Mouse (Mus musculus) heart, embryonic 14.5 days (tissue): Measurements from ENCODE around the gene Aurkaip1. TPM values are rescaled to one million over a fixed set of nuclear protein-coding genes. Genes with fewer than 3 reads are reported as not detected.

Experiments
- ATAC-seq: fragments of 200-750 bp; cut with Nextera tagmentation; 2 replicates; pipeline ENCODE4 v1.8.0; 2017; ENCODE audit warnings: low read depth, moderate TSS enrichment; ENCODE audit not compliant: insufficient number of reproducible peaks, insufficient read depth, low FRiP score
- H3K27ac ChIP-seq, 2 experiments: fragments of 200-500 bp in 1 of 2; fragments of 300-500 bp in 1 of 2; sonication (generic) in 1 of 2; replicated peaks in 1 of 2; 2 replicates each; pipeline ENCODE4 v1.5.1; 2012 to 2014; ENCODE audit warnings: low read depth in 2 of 2, low read length in 2 of 2, control low read depth in 1 of 2, mild to moderate bottlenecking in 1 of 2, mixed read lengths in 1 of 2; ENCODE audit not compliant: control insufficient read depth in 1 of 2, insufficient read depth in 1 of 2
- H3K27me3 ChIP-seq: fragments of 300-500 bp; sonication (generic); 2 replicates; pipeline ENCODE4 v1.6.1; 2014; ENCODE audit warnings: mild to moderate bottlenecking, low read length, control low read depth; ENCODE audit not compliant: control insufficient read depth, insufficient read depth
- H3K36me3 ChIP-seq: fragments of 300-500 bp; sonication (generic); 2 replicates; pipeline ENCODE4 v1.6.1; 2014; ENCODE audit warnings: mild to moderate bottlenecking, control low read depth, low read length, mixed read lengths; ENCODE audit not compliant: control insufficient read depth, insufficient read depth
- H3K4me1 ChIP-seq, 2 experiments: fragments of 200-500 bp in 1 of 2; fragments of 300-500 bp in 1 of 2; sonication (generic) in 1 of 2; 2 replicates each; pipeline ENCODE4 v1.6.1; 2012 to 2014; ENCODE audit warnings: low read length in 2 of 2, control low read depth in 1 of 2, mixed read lengths in 1 of 2; ENCODE audit not compliant: control insufficient read depth in 2 of 2, insufficient read depth in 2 of 2
- H3K4me2 ChIP-seq: fragments of 300-500 bp; sonication (generic); 2 replicates; pipeline ENCODE4 v1.6.1; 2014; ENCODE audit warnings: mild to moderate bottlenecking, low read length
- H3K4me3 ChIP-seq, 2 experiments: fragments of 200-500 bp in 1 of 2; fragments of 300-500 bp in 1 of 2; sonication (generic) in 1 of 2; 2 replicates each; pipeline ENCODE4 v1.5.1; 2012 to 2014; ENCODE audit warnings: low read length in 2 of 2, mild to moderate bottlenecking in 2 of 2, control low read depth in 1 of 2, low read depth in 1 of 2, moderate library complexity in 1 of 2; ENCODE audit not compliant: control insufficient read depth in 1 of 2, insufficient read depth in 1 of 2
- H3K9ac ChIP-seq: fragments of 300-500 bp; sonication (generic); 2 replicates; pipeline ENCODE4 v1.6.1; 2014; ENCODE audit warnings: mild to moderate bottlenecking, low read length
- H3K9me3 ChIP-seq: fragments of 300-500 bp; sonication (generic); 2 replicates; pipeline ENCODE4 v1.6.1; 2016; ENCODE audit warnings: low read length, control low read depth; ENCODE audit not compliant: control insufficient read depth
- WGBS: fragments of 180-500 bp; shearing (Covaris S2); extraction: QIAGEN DNeasy Blood & Tissue Kit; methylation state at CpG from one replicate; pipeline ENCODE4 v1.1.7; 2014; 5-methylcytosine and 5-hydroxymethylcytosine counted together
- polyA plus RNA-seq: library from polyadenylated mRNA; unstranded; fragments of >200 nt; fragmentation: Nextera tagmentation; extraction: Ambion mirVana; gene quantifications from 2 replicates; pipeline ENCODE4 v1.2.1, GENCODE M21; 2014

Aurkaip1 gene
- polyA plus RNA-seq, 1 experiment from 2014 or later = 118 TPM

GRCm38 (mm10) chr4:155854991-155855390, 23.9 kb downstream of the Aurkaip1 start:
- no peak overlapping the region for H3K4me3 ChIP-seq
- no peaks in the 10 kb centered on the region for H3K9me3 ChIP-seq
- no peak overlapping the region for H3K9ac ChIP-seq
- no peak overlapping the region for H3K27ac ChIP-seq
- H3K4me2 ChIP-seq = no peak overlapping the region
- ATAC-seq = no peak
- H3K36me3 ChIP-seq = peaks cover 54% of the 10 kb centered on the region
- no peaks in the 10 kb centered on the region for H3K4me1 ChIP-seq
- WGBS = 92% methylated on average over 12 of the region's 12 CpGs
- no peaks in the 10 kb centered on the region for H3K27me3 ChIP-seq

GRCm38 (mm10) chr4:155856071-155856470, 25.0 kb downstream of the Aurkaip1 start:
- H3K4me2 ChIP-seq = no peak overlapping the region
- H3K27me3 ChIP-seq = no peaks in the 10 kb centered on the region
- WGBS = 89% methylated on average over 12 of the region's 12 CpGs
- H3K36me3 ChIP-seq = peaks cover 63% of the 10 kb centered on the region
- H3K4me1 ChIP-seq = no peaks in the 10 kb centered on the region
- no peak for ATAC-seq
- no peak overlapping the region for H3K4me3 ChIP-seq
- H3K9me3 ChIP-seq = no peaks in the 10 kb centered on the region
- no peak overlapping the region for H3K27ac ChIP-seq
- no peak overlapping the region for H3K9ac ChIP-seq

GRCm38 (mm10) chr4:155856881-155857280, 25.8 kb downstream of the Aurkaip1 start:
- Histone ChIP-seq H3K27me3 (no peaks in the 10 kb centered on the region), H3K9me3 (no peaks in the 10 kb centered on the region), H3K4me2 (no peak overlapping the region), H3K9ac (no peak overlapping the region), H3K36me3 (peaks cover 66% of the 10 kb centered on the region), H3K4me3 (no peak overlapping the region), H3K27ac (no peak overlapping the region), H3K4me1 (no peaks in the 10 kb centered on the region)
- no peak for ATAC-seq
- WGBS = 69% methylated on average over 3 of the region's 3 CpGs

GRCm38 (mm10) chr4:155859318-155859717, 28.2 kb downstream of the Aurkaip1 start:
- no peaks in the 10 kb centered on the region for H3K9me3 ChIP-seq
- ATAC-seq = peak; percentile 24; the same call in 1 of the 2 replicates
- no peak overlapping the region for H3K4me3 ChIP-seq
- no peaks in the 10 kb centered on the region for H3K27me3 ChIP-seq
- no peak overlapping the region for H3K9ac ChIP-seq
- no peaks in the 10 kb centered on the region for H3K4me1 ChIP-seq
- peaks cover 53% of the 10 kb centered on the region for H3K36me3 ChIP-seq
- 17% methylated on average over 13 of the region's 13 CpGs for WGBS
- no peak overlapping the region for H3K27ac ChIP-seq
- no peak overlapping the region for H3K4me2 ChIP-seq

GRCm38 (mm10) chr4:155861787-155862186, 30.7 kb downstream of the Aurkaip1 start:
- H3K27me3 ChIP-seq = no peaks in the 10 kb centered on the region
- ATAC-seq = no peak
- 92% methylated on average over 7 of the region's 7 CpGs for WGBS
- peaks cover 51% of the 10 kb centered on the region for H3K36me3 ChIP-seq
- H3K4me1 ChIP-seq = no peaks in the 10 kb centered on the region
- no peaks in the 10 kb centered on the region for H3K9me3 ChIP-seq
- H3K4me3 ChIP-seq = no peak overlapping the region
- no peak overlapping the region for H3K27ac ChIP-seq
- no peak overlapping the region for H3K4me2 ChIP-seq
- H3K9ac ChIP-seq = no peak overlapping the region

- H3K4me3 ChIP-seq = no peak within 1 kb of the TSS
- no peak within 1 kb of the TSS for H3K27ac ChIP-seq
- no peak for ATAC-seq
- no peak within 1 kb of the TSS for H3K4me2 ChIP-seq
- H3K4me1 ChIP-seq = no peaks in the 10 kb centered on the region
- no peaks in the 10 kb centered on the region for H3K9me3 ChIP-seq
- WGBS = 78% methylated on average over 5 of the region's 5 CpGs
- no peak within 1 kb of the TSS for H3K9ac ChIP-seq
- H3K27me3 ChIP-seq = no peaks in the 10 kb centered on the region
- H3K36me3 ChIP-seq = peaks cover 48% of the 10 kb centered on the region
These were observed 31.9 kb downstream of the Aurkaip1 start, which contains the start of gene Tas1r3 for GRCm38 (mm10) chr4:155863001-155863400. Gene Tas1r3 (minus strand): TSS chr4:155863362.

GRCm38 (mm10) chr4:155868614-155869298, 37.7 kb downstream of the Aurkaip1 start:
- no peak overlapping the region for H3K27ac ChIP-seq
- H3K9me3 ChIP-seq = no peaks in the 10 kb centered on the region
- H3K4me2 ChIP-seq = peak overlapping the region; percentile 98
- ATAC-seq = peak; percentile 24
- WGBS = 7% methylated on average over 22 of the region's 22 CpGs
- no peaks in the 10 kb centered on the region for H3K27me3 ChIP-seq
- peaks cover 7 to 8% of the 10 kb centered on the region in 2 experiments; a peak in 3 of 4 replicates for H3K4me1 ChIP-seq
- peak overlapping the region; percentile 83 to 85 for H3K4me3 ChIP-seq
- peaks cover 44% of the 10 kb centered on the region for H3K36me3 ChIP-seq
- peak overlapping the region; percentile 87 for H3K9ac ChIP-seq
